Mouse (Mus musculus) large intestine, adult 2 months (tissue): ENCODE measurements around the gene Zfp977. TPM values are rescaled to one million over a fixed set of nuclear protein-coding genes. Genes with fewer than 3 reads are reported as not detected.
"Not testable (repeated sequence)": the region's sequence is repeated elsewhere in the genome, so short reads cannot be mapped to it uniquely, and the experiment has no call there.

Experiments used
- DNase-seq: peaks from one replicate; pipeline ENCODE4 v3.0.0-alpha.2; 2012; ENCODE audit warnings: low read depth, low spot score
- WGBS: fragments of 180-500 bp; shearing (Covaris S2); methylation state at CpG from one replicate; pipeline ENCODE4 v1.1.7; 2018; 5-methylcytosine and 5-hydroxymethylcytosine counted together
- polyA plus RNA-seq: library from polyadenylated mRNA; depleted of rRNA; stranded (reverse); fragments of >200 nt; gene quantifications from 2 replicates; pipeline ENCODE4 v1.2.3, GENCODE M21; 2012; rRNA removed

Zfp977 gene
- not detected in 2 replicates for polyA plus RNA-seq

DNA sequence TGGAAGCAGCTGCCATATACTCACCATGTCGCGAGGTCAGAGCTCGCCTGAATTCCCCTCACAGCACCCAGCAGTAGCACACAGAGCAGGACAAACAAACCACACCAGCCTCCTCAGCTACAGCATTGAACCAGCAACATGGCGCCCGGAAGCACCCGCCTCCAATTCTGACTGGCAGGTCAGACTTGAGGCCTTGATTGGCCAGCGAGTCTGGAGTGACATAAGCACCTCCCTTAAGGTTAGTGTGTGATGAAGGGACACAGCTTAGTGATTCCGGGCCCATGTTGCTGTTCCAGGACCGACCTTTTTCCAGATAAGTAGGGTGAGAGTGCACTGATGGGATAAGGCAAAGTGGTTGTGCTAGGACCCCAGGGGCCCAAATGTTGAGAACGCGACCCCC is at the start of gene Zfp977:
TSS of gene Zfp977 (minus strand) at position 135 of the 400 bp plus-strand sequence.
- WGBS, result 96% methylated on average over 11 of the region's 11 CpGs
- not testable (repeated sequence) for DNase-seq

DNA sequence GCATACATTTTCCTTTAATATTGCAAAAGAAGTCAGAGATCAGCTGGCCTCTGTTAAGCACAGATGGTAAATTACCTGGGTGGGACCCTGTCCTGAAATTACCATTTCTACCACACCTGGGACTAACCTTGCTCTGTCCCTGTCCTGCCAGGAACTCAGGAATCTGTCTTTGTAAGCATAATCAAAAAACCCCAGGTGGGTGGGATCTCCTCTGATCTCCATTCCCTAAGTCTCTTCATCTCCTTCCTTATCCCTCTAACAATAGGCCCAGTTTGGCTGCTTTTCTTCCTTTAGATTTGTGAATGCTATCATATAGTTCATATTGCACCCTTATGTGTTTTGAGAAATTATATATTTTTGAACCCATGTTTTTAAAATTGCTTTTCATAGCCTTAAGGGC is 38.7 kb upstream of the Zfp977 start:
- not testable (repeated sequence) for DNase-seq

DNA sequence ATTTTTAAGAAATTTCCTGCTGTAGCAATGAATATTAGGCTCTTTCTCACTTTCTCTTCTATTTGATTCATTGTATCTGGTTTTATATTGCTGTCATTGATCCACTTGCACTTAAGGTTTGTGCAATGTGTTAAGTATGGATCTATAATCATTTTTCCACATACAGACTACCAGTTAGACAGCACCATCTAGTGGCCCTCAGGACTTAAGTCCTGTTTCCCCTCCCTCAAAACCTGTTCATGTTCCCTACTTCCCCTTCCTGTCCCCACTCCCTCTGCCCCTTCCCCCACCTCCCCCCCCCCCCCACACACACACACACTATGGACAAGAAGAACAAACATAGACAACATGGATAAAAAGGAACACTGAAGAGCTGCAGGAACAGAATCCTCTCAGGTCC is 3.3 kb upstream of the Zfp977 start:
- DNase-seq, result not testable (repeated sequence)

DNA sequence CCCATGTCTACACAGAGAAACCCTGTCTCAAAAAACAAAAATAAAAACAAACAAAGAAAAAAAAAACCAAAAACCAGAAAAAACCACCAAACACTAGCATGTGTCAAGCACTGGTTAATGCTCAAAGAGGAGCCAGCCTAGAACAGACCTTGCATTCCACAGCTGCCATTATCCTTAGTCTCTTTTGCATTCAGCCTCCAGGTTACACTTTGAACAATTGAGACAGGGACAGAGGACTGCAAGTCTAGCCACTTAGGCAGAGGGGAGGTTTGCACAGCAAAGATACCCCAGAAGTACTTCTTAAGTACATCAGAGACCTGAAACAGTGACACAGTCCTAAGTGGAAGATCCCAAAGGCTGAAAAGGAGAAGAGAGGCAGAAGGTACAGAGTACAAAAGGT is 1.0 kb downstream of the Zfp977 start:
- not testable (repeated sequence) for DNase-seq

DNA sequence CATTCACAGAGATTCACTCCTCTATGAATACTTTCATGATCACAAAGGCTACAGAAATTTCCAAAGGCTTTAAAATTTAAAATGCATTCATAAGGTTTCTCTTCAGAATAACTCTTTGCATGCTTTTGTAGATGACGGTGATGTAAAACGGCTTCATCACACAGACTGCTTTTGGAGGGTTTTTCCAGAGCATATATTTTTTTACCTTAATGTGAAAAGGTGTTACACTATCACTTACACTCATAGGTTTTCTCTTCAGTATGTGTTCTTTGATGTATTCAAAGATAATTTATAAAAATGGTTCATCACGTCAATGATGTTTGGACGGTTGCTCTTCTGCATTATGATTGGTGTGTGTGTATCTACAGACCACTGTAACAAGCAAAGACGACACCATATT is 13.9 kb downstream of the Zfp977 start, which contains the start of gene Gm21028:
TSS of gene Gm21028 (minus strand) at position 101 of the 400 bp plus-strand sequence.
- 94% methylated on average over 5 of the region's 5 CpGs for WGBS
- DNase-seq, result no peak

DNA sequence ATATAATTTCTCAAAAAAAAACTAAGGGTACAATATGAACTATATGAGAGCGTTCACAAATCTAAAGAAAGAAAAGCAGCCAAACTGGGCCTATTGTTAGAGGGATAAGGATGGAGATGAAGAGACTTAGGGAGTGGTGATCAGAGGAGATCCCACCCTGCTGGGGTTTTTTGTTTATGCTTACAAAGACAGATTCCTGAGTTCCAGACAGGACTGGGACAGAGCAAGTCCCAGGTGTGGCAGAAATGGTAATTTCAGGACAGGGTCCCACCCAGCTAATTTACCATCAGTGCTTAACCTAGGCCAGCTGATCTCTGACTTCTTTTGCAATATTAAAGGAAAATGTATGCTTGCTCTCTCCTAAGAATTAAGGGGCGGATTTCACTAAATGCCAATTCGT is 40.6 kb downstream of the Zfp977 start:
- DNase-seq, result no peak
- 70% methylated on average over 3 of the region's 3 CpGs for WGBS

Other genes with a start within 250 kb of the Zfp977 start
- gene 4933421I07Rik, start 144.4 kb downstream of the Zfp977 start, polyA plus RNA-seq, result not detected in 2 replicates
- gene Zfp141, start 86.8 kb downstream of the Zfp977 start, polyA plus RNA-seq, result 2.2 and 4.7 TPM in 2 replicates
- not detected in 2 replicates for gene Gm21028, start 14.0 kb downstream of the Zfp977 start, polyA plus RNA-seq
- 0.15 and 0.33 TPM in 2 replicates for gene Zfp976, start 50.0 kb upstream of the Zfp977 start, polyA plus RNA-seq
- gene Zfp975, start 100.2 kb upstream of the Zfp977 start, polyA plus RNA-seq, result 0.37 and 0.41 TPM in 2 replicates
- gene Gm17067, start 134.5 kb upstream of the Zfp977 start, polyA plus RNA-seq, result not detected in 2 replicates
- gene Vmn2r62, start 201.0 kb upstream of the Zfp977 start, polyA plus RNA-seq, result not detected in 2 replicates